Mouse (Mus musculus): ENCODE data around the gene Alg5. TPM values are rescaled to one million over a fixed set of nuclear protein-coding genes. Genes with fewer than 3 reads are reported as not detected.

Alg5 gene
- polyA plus RNA-seq, 1 experiment from 2014 or later = 55.5 TPM

- ATAC-seq (ENCODE audit: low FRiP score, low TSS enrichment) (no peak), DNase-seq (no peak)
- H3K27ac ChIP-seq (replicated peaks; ENCODE audit: low read depth, low read length) = no peak overlapping the region
- 94% methylated on average over 8 of the region's 8 CpGs for WGBS
- H3K9me3 ChIP-seq (ENCODE audit: control insufficient read depth, low read length) = 0 out of 2 replicates have a peak, but pooled peaks cover under 1% of the 10 kb centered on the region
- no peak overlapping the region for H3K9ac ChIP-seq (replicated peaks; ENCODE audit: low read length)
- H3K4me1 ChIP-seq (ENCODE audit: control insufficient read depth, insufficient read depth, low read length) = no peaks in the 10 kb centered on the region
- no peak overlapping the region for H3K4me2 ChIP-seq (ENCODE audit: low read length)
- H3K4me3 ChIP-seq (replicated peaks; ENCODE audit: low read depth, low read length) = no peak overlapping the region
- H3K27me3 ChIP-seq (ENCODE audit: control insufficient read depth, insufficient read depth, low read length) = no peaks in the 10 kb centered on the region
- no peaks in the 10 kb centered on the region for H3K36me3 ChIP-seq (ENCODE audit: control insufficient read depth, insufficient read depth, low read length)
Measured at GRCm38 (mm10) chr3:54768592-54768991, 33.3 kb downstream of the Alg5 start.

GRCm38 (mm10) chr3:54769349-54770275, 34.3 kb downstream of the Alg5 start:
- H3K4me2 ChIP-seq (ENCODE audit: low read length) = 0 out of 2 replicates have a peak overlapping the region, but pooled peaks have one; percentile 8
- no peaks in the 10 kb centered on the region for H3K4me1 ChIP-seq (ENCODE audit: control insufficient read depth, insufficient read depth, low read length)
- no peak overlapping the region for H3K4me3 ChIP-seq (replicated peaks; ENCODE audit: low read depth, low read length)
- 57% methylated on average over 17 of the region's 17 CpGs for WGBS
- no peak overlapping the region for H3K27ac ChIP-seq (replicated peaks; ENCODE audit: low read depth, low read length)
- no peak overlapping the region for H3K9ac ChIP-seq (replicated peaks; ENCODE audit: low read length)
- DNase-seq (no peak), ATAC-seq (ENCODE audit: low FRiP score, low TSS enrichment) (no peak)
- 0 out of 2 replicates have a peak, but pooled peaks cover 4% of the 10 kb centered on the region for H3K9me3 ChIP-seq (ENCODE audit: control insufficient read depth, low read length)
- no peaks in the 10 kb centered on the region for H3K36me3 ChIP-seq (ENCODE audit: control insufficient read depth, insufficient read depth, low read length)
- H3K27me3 ChIP-seq (ENCODE audit: control insufficient read depth, insufficient read depth, low read length) = no peaks in the 10 kb centered on the region

GRCm38 (mm10) chr3:54773613-54774012, 38.3 kb downstream of the Alg5 start:
- no peak overlapping the region for H3K9ac ChIP-seq (replicated peaks; ENCODE audit: low read length)

GRCm38 (mm10) chr3:54775989-54776631, 40.8 kb downstream of the Alg5 start:
- 0 out of 2 replicates have a peak, but pooled peaks cover 4% of the 10 kb centered on the region for H3K9me3 ChIP-seq (ENCODE audit: control insufficient read depth, low read length)
- no peaks in the 10 kb centered on the region for H3K27me3 ChIP-seq (ENCODE audit: control insufficient read depth, insufficient read depth, low read length)
- no peak overlapping the region for H3K4me2 ChIP-seq (ENCODE audit: low read length)
- H3K4me3 ChIP-seq (replicated peaks; ENCODE audit: low read depth, low read length) = no peak overlapping the region
- no peak overlapping the region for H3K27ac ChIP-seq (replicated peaks; ENCODE audit: low read depth, low read length)
- DNase-seq (no peak), ATAC-seq (ENCODE audit: low FRiP score, low TSS enrichment) (no peak)
- H3K4me1 ChIP-seq (ENCODE audit: control insufficient read depth, insufficient read depth, low read length) = no peaks in the 10 kb centered on the region
- WGBS = 63% methylated on average over 7 of the region's 7 CpGs
- no peaks in the 10 kb centered on the region for H3K36me3 ChIP-seq (ENCODE audit: control insufficient read depth, insufficient read depth, low read length)
- H3K9ac ChIP-seq (replicated peaks; ENCODE audit: low read length) = no peak overlapping the region

More at GRCm38 (mm10) chr3:54773613-54774012, 38.3 kb downstream of the Alg5 start:
- Histone ChIP-seq H3K4me1 (ENCODE audit: control insufficient read depth, insufficient read depth, low read length) (no peaks in the 10 kb centered on the region), H3K27ac (replicated peaks; ENCODE audit: low read depth, low read length) (no peak overlapping the region), H3K4me3 (replicated peaks; ENCODE audit: low read depth, low read length) (no peak overlapping the region), H3K4me2 (ENCODE audit: low read length) (no peak overlapping the region), H3K36me3 (ENCODE audit: control insufficient read depth, insufficient read depth, low read length) (no peaks in the 10 kb centered on the region), H3K27me3 (ENCODE audit: control insufficient read depth, insufficient read depth, low read length) (no peaks in the 10 kb centered on the region), H3K9me3 (ENCODE audit: control insufficient read depth, low read length) (0 out of 2 replicates have a peak, but pooled peaks cover 4% of the 10 kb centered on the region)
- DNase-seq (no peak), ATAC-seq (ENCODE audit: low FRiP score, low TSS enrichment) (no peak)
- 86% methylated on average over 6 of the region's 6 CpGs for WGBS

- Histone ChIP-seq H3K27ac (replicated peaks; ENCODE audit: low read depth, low read length) (no peak overlapping the region), H3K36me3 (ENCODE audit: control insufficient read depth, insufficient read depth, low read length) (no peaks in the 10 kb centered on the region), H3K9me3 (ENCODE audit: control insufficient read depth, low read length) (peaks cover 5% of the 10 kb centered on the region; the same call in 1 of the 2 replicates), H3K4me3 (replicated peaks; ENCODE audit: low read depth, low read length) (no peak overlapping the region), H3K27me3 (ENCODE audit: control insufficient read depth, insufficient read depth, low read length) (no peaks in the 10 kb centered on the region), H3K4me2 (ENCODE audit: low read length) (no peak overlapping the region), H3K9ac (replicated peaks; ENCODE audit: low read length) (no peak overlapping the region), H3K4me1 (ENCODE audit: control insufficient read depth, insufficient read depth, low read length) (no peaks in the 10 kb centered on the region)
- ATAC-seq (ENCODE audit: low FRiP score, low TSS enrichment) (no peak), DNase-seq (no peak)
- 47% methylated on average over 2 of the region's 2 CpGs for WGBS
Measured at GRCm38 (mm10) chr3:54790601-54791000, 55.3 kb downstream of the Alg5 start.

GRCm38 (mm10) chr3:54791822-54792677, 56.7 kb downstream of the Alg5 start:
- Histone ChIP-seq H3K9ac (replicated peaks; ENCODE audit: low read length) (no peak overlapping the region), H3K4me1 (ENCODE audit: control insufficient read depth, insufficient read depth, low read length) (no peaks in the 10 kb centered on the region), H3K4me3 (replicated peaks; ENCODE audit: low read depth, low read length) (no peak overlapping the region), H3K36me3 (ENCODE audit: control insufficient read depth, insufficient read depth, low read length) (no peaks in the 10 kb centered on the region), H3K4me2 (ENCODE audit: low read length) (no peak overlapping the region), H3K27me3 (ENCODE audit: control insufficient read depth, insufficient read depth, low read length) (no peaks in the 10 kb centered on the region), H3K27ac (replicated peaks; ENCODE audit: low read depth, low read length) (no peak overlapping the region), H3K9me3 (ENCODE audit: control insufficient read depth, low read length) (peaks cover 5% of the 10 kb centered on the region; the same call in 1 of the 2 replicates)
- ATAC-seq (ENCODE audit: low FRiP score, low TSS enrichment) (no peak), DNase-seq (no peak)
- WGBS = 79% methylated on average over 10 of the region's 10 CpGs

GRCm38 (mm10) chr3:54793762-54794161, 58.4 kb downstream of the Alg5 start:
- H3K4me3 ChIP-seq (replicated peaks; ENCODE audit: low read depth, low read length) = no peak overlapping the region
- DNase-seq = no peak
- H3K36me3 ChIP-seq (ENCODE audit: control insufficient read depth, insufficient read depth, low read length) = no peaks in the 10 kb centered on the region
- WGBS = 89% methylated on average over 6 of the region's 6 CpGs
- H3K4me1 ChIP-seq (ENCODE audit: control insufficient read depth, insufficient read depth, low read length) = no peaks in the 10 kb centered on the region
- peaks cover 5% of the 10 kb centered on the region; the same call in 1 of the 2 replicates for H3K9me3 ChIP-seq (ENCODE audit: control insufficient read depth, low read length)
- no peaks in the 10 kb centered on the region for H3K27me3 ChIP-seq (ENCODE audit: control insufficient read depth, insufficient read depth, low read length)
- no peak for ATAC-seq (ENCODE audit: low FRiP score, low TSS enrichment)
- H3K27ac ChIP-seq (replicated peaks; ENCODE audit: low read depth, low read length) = no peak overlapping the region
- no peak overlapping the region for H3K9ac ChIP-seq (replicated peaks; ENCODE audit: low read length)
- no peak overlapping the region for H3K4me2 ChIP-seq (ENCODE audit: low read length)

GRCm38 (mm10) chr3:54795379-54795778, 60.0 kb downstream of the Alg5 start:
- H3K9ac ChIP-seq (replicated peaks; ENCODE audit: low read length) = no peak overlapping the region
- DNase-seq (no peak), ATAC-seq (ENCODE audit: low FRiP score, low TSS enrichment) (no peak)
- no peak overlapping the region for H3K4me3 ChIP-seq (replicated peaks; ENCODE audit: low read depth, low read length)
- no peaks in the 10 kb centered on the region for H3K4me1 ChIP-seq (ENCODE audit: control insufficient read depth, insufficient read depth, low read length)
- no peak overlapping the region for H3K4me2 ChIP-seq (ENCODE audit: low read length)
- H3K36me3 ChIP-seq (ENCODE audit: control insufficient read depth, insufficient read depth, low read length) = no peaks in the 10 kb centered on the region
- peaks cover 5% of the 10 kb centered on the region; the same call in 1 of the 2 replicates for H3K9me3 ChIP-seq (ENCODE audit: control insufficient read depth, low read length)
- WGBS = 94% methylated on average over 5 of the region's 5 CpGs
- no peak overlapping the region for H3K27ac ChIP-seq (replicated peaks; ENCODE audit: low read depth, low read length)
- H3K27me3 ChIP-seq (ENCODE audit: control insufficient read depth, insufficient read depth, low read length) = no peaks in the 10 kb centered on the region
